Mouse (Mus musculus): ENCODE measurements at regions not wholly inside any gene's neighbourhood (a gene's known extent, or its start where the extent isn't known, plus 50 kb on each side); places are given as distances from the start of the nearest gene placed in this dataset.

DNA sequence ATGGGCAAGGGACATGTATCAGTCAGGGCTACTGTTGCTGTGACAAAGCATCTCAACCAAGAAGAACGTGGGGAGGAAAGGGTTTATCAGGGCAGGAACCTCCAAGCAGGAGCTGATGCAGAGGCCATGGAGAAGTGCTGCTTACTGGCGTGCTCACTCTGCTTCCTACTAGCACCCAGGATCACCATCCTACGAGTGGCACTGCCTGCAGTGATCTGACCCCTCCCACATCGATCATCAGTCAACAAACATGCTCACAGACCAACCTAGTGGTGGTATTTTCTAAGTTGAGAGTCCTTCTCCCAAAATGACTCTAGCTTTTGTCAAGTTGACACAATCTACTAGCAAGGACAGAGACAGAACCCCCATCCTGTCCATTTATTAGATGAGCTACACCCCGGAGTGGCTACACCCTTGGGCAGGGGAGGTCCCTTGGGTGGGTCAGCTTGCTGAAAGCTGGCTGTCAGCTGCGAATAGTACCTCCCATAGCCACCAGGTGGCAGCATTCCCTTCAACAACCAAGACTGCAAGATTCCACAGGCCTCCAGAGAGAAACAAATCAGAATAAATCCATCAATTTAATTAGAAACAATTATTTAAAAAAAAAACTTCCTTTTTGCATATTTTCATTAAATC, 99.9 kb upstream of the Ralgapa2 start:
- no peaks in the 10 kb centered on the region for H3K36me3 ChIP-seq (ENCODE audit: insufficient read depth, low read length)
- H3K4me1 ChIP-seq (replicated peaks; ENCODE audit: low read depth, low read length), result peaks cover 9% of the 10 kb centered on the region
- H3K9me3 ChIP-seq (ENCODE audit: low read length), result 0 out of 2 replicates have a peak, but pooled peaks cover 4% of the 10 kb centered on the region
- no peak overlapping the region for H3K4me3 ChIP-seq (replicated peaks; ENCODE audit: low read length)
- TF ChIP-seq POU5F1 (IDR thresholded peaks at IDR 0.05; ENCODE audit: borderline replicate concordance, low read length) (no peak), CTCF (conservative IDR thresholded peaks at IDR 0.05; ENCODE audit: low read length) (peak; percentile 94)
- no peaks in the 10 kb centered on the region for H3K27me3 ChIP-seq (ENCODE audit: insufficient read depth, low read length)

DNA sequence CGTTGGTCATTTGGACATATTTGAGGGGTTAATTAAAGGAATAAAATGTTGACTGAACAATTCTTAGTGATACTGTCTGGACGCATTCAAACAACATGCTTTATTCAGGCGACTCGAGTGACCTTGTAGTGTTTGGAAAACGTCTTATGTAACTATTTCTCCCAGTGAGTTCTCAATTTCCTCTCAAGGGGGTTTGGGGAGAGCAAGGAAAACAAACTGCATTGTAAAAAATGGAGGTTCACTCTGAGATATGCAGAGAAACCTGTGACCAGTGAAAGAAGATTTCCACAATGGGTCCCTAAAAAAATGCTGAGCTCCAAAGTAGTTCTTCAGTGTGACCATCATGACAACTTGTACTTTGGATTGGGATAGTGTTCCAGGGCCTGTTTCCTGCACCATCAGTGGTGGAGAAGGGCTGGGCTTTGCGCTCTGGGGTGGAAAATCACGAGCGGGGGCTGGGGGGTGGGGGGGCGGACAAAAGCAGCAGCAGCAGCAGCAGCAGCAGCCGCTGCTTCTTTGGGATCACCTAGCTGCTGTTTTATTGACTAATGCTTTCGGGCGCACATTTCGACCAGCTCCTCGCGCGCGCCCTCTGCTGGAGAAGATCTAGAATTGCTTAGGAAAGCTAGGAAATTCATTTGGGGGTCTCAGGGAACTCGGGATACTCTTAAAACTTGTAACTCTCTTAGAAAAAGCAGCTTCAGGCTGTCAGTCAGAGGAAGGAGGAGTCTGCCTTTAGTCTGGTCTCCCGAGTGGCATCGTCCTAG, 100.6 kb upstream of the Ralgapa2 start:
- Histone ChIP-seq H3K4me1 (replicated peaks; ENCODE audit: low read depth, low read length) (peaks cover 9% of the 10 kb centered on the region), H3K9me3 (ENCODE audit: low read length) (0 out of 2 replicates have a peak, but pooled peaks cover 4% of the 10 kb centered on the region), H3K36me3 (ENCODE audit: insufficient read depth, low read length) (no peaks in the 10 kb centered on the region), H3K27me3 (ENCODE audit: insufficient read depth, low read length) (no peaks in the 10 kb centered on the region), H3K4me3 (replicated peaks; ENCODE audit: low read length) (peak overlapping the region; percentile 32; the same call in 1 of the 2 replicates)
- TF ChIP-seq NANOG (IDR thresholded peaks at IDR 0.05; ENCODE audit: borderline replicate concordance, low read length) (no peak), CTCF (conservative IDR thresholded peaks at IDR 0.05; ENCODE audit: low read length) (peak; percentile 74), POU5F1 (IDR thresholded peaks at IDR 0.05; ENCODE audit: borderline replicate concordance, low read length) (no peak)

DNA sequence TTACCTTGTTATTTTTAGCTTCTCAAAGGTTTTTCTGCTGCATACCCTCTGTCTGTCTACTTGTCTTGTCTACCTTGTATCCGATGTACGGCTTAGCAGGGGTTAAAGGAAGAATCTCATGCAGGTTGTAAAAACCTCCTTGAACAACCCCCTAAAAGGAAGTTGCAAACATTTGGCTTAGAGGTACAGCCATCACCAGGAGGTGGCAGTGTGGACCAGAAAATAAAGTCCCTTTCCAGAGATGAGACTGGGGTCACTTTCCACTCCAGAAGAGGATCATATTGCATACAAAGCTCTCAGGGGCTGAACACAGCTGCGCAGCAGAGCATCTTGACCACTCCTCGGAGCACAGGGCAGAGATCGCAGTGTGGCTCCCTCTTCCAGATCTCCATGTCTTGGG, 109.0 kb upstream of the Ralgapa2 start:
- Histone ChIP-seq H3K4me1 (replicated peaks; ENCODE audit: low read depth, low read length) (peaks cover 37% of the 10 kb centered on the region), H3K9me3 (ENCODE audit: low read length) (no peaks in the 10 kb centered on the region), H3K4me3 (replicated peaks; ENCODE audit: low read length) (no peak overlapping the region), H3K36me3 (ENCODE audit: insufficient read depth, low read length) (no peaks in the 10 kb centered on the region), H3K27me3 (ENCODE audit: insufficient read depth, low read length) (no peaks in the 10 kb centered on the region)
- TF ChIP-seq CTCF (conservative IDR thresholded peaks at IDR 0.05; ENCODE audit: low read length) (peak; percentile 55), POU5F1 (IDR thresholded peaks at IDR 0.05; ENCODE audit: borderline replicate concordance, low read length) (no peak), NANOG (IDR thresholded peaks at IDR 0.05; ENCODE audit: borderline replicate concordance, low read length) (no peak)

DNA sequence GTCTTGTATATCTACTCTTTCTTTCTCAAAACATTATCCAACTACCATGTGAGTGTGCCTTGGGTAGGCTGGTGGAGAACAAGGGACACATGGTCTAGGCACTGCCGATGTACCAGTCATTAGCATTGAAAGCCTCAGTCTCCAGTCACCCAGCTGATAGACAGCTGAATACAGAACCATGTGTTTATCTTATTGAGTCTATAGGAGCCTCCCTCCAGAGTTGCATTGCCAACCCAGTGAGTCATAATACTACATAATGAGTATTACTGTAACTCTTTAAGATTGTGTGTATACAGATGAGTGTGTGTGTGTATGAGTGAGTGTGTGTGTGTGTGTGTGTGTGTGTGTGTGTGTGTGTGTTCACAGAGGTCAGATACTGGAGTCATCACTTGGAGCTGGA, 110.9 kb upstream of the Ralgapa2 start:
- Histone ChIP-seq H3K27me3 (ENCODE audit: insufficient read depth, low read length) (no peaks in the 10 kb centered on the region), H3K4me3 (replicated peaks; ENCODE audit: low read length) (no peak overlapping the region), H3K36me3 (ENCODE audit: insufficient read depth, low read length) (no peaks in the 10 kb centered on the region), H3K9me3 (ENCODE audit: low read length) (no peaks in the 10 kb centered on the region), H3K4me1 (replicated peaks; ENCODE audit: low read depth, low read length) (peaks cover 55% of the 10 kb centered on the region)
- TF ChIP-seq POU5F1 (IDR thresholded peaks at IDR 0.05; ENCODE audit: borderline replicate concordance, low read length) (no peak), CTCF (conservative IDR thresholded peaks at IDR 0.05; ENCODE audit: low read length) (no peak), NANOG (IDR thresholded peaks at IDR 0.05; ENCODE audit: borderline replicate concordance, low read length) (no peak)

DNA sequence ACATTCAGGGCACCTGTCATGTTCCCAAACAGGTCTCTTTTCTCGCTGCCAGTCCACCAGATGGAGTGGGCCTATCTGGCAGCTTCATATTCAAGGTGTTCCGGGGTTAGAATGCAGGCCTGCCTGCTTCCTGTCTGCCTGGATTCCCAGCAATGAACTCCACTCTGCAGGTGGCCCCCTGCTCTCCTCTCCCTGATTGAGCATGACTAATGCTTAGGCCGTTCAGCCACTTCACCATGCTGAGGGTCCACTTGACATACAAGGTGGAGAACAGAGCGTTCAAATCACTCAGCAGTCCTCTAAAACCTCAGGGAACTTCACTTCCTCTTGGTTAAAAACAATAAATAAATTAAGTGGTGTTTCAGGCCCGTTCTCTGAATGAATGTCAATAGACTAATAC, 112.1 kb upstream of the Ralgapa2 start:
- Histone ChIP-seq H3K4me1 (replicated peaks; ENCODE audit: low read depth, low read length) (peaks cover 66% of the 10 kb centered on the region), H3K4me3 (replicated peaks; ENCODE audit: low read length) (no peak overlapping the region), H3K27me3 (ENCODE audit: insufficient read depth, low read length) (no peaks in the 10 kb centered on the region), H3K9me3 (ENCODE audit: low read length) (peaks cover 5% of the 10 kb centered on the region), H3K36me3 (ENCODE audit: insufficient read depth, low read length) (0 out of 2 replicates have a peak, but pooled peaks cover 5% of the 10 kb centered on the region)
- TF ChIP-seq POU5F1 (IDR thresholded peaks at IDR 0.05; ENCODE audit: borderline replicate concordance, low read length), result no peak
- no peak for TF ChIP-seq CTCF (conservative IDR thresholded peaks at IDR 0.05; ENCODE audit: low read length)
- TF ChIP-seq NANOG (IDR thresholded peaks at IDR 0.05; ENCODE audit: borderline replicate concordance, low read length), result no peak

DNA sequence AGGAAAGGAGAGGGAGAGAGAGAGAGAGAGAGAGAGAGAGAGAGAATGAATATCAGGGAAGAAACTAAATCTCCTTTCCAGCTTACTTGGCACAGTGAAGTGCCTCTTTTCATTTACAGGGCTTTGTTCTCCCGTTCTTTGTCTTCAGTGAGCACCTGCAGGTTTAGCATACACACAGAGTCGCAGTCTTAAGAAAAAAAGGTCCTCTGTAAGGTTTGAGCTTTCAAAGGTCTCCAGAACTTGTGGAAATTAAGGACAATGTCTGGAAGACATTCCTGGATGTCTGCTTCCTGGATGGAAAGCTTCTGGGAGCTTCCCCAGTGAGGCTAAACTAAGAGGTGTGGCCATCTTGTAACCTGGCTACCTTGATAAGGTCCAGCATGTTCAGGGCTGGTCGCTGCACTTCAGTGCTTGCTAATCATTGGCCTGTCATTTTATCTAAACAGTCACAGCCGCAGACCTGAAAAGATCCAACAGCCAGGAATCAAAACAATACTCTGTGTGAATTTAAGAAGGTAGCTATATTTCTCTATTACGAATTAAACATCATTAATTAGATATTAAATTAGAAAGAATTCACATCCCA, 113.1 kb upstream of the Ralgapa2 start:
- Histone ChIP-seq H3K27me3 (ENCODE audit: insufficient read depth, low read length) (no peaks in the 10 kb centered on the region), H3K4me3 (replicated peaks; ENCODE audit: low read length) (no peak overlapping the region), H3K9me3 (ENCODE audit: low read length) (peaks cover 12% of the 10 kb centered on the region), H3K4me1 (replicated peaks; ENCODE audit: low read depth, low read length) (peaks cover 70% of the 10 kb centered on the region), H3K36me3 (ENCODE audit: insufficient read depth, low read length) (0 out of 2 replicates have a peak, but pooled peaks cover 7% of the 10 kb centered on the region)
- TF ChIP-seq POU5F1 (IDR thresholded peaks at IDR 0.05; ENCODE audit: borderline replicate concordance, low read length), result no peak
- no peak for TF ChIP-seq CTCF (conservative IDR thresholded peaks at IDR 0.05; ENCODE audit: low read length)
- TF ChIP-seq NANOG (IDR thresholded peaks at IDR 0.05; ENCODE audit: borderline replicate concordance, low read length), result no peak

DNA sequence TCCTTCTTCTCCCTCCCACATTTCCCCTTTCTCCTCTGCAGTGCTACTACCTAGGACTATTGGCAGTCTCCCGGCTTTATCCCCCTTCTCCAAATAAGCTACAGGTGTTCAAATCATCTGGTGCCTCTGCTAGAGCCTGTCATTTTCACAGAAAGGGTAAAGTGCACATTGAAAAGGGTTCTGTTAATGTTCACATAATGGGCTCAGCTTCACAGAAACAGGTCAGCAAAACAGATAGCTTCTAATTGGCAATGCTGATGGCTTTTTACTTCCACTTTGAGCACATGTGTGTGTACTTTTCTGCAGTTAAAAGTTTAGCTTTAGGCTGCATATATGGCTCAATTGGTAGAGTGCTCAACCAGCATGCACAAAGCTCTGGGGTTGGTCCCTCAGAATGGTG, 114.4 kb upstream of the Ralgapa2 start:
- peaks cover 12% of the 10 kb centered on the region for H3K9me3 ChIP-seq (ENCODE audit: low read length)
- 0 out of 2 replicates have a peak, but pooled peaks cover 7% of the 10 kb centered on the region for H3K36me3 ChIP-seq (ENCODE audit: insufficient read depth, low read length)
- TF ChIP-seq CTCF (conservative IDR thresholded peaks at IDR 0.05; ENCODE audit: low read length) (no peak), NANOG (IDR thresholded peaks at IDR 0.05; ENCODE audit: borderline replicate concordance, low read length) (no peak), POU5F1 (IDR thresholded peaks at IDR 0.05; ENCODE audit: borderline replicate concordance, low read length) (no peak)
- no peak overlapping the region for H3K4me3 ChIP-seq (replicated peaks; ENCODE audit: low read length)
- peaks cover 75% of the 10 kb centered on the region for H3K4me1 ChIP-seq (replicated peaks; ENCODE audit: low read depth, low read length)
- H3K27me3 ChIP-seq (ENCODE audit: insufficient read depth, low read length), result no peaks in the 10 kb centered on the region

DNA sequence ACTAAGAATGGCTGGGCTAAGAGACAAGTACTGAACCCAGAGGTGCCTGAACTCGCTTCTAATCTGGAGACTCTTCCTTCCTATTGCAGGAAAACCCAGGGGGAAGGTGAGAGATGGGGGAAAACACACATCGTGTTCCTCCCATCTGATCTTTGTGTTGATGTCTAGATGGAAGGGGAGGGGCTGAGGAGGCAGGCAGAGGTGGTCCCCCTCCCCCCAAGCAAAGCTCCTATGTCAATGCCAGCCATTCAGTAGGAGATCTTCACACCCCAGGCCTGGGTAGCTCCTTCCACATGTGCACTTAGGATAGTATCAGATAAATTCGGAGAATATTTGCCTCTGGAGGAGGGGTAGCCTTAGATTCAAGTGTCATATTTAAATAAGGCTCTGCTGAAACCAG, 118.0 kb upstream of the Ralgapa2 start:
- Histone ChIP-seq H3K27me3 (ENCODE audit: insufficient read depth, low read length) (no peaks in the 10 kb centered on the region), H3K4me3 (replicated peaks; ENCODE audit: low read length) (peak overlapping the region; percentile 32; the same call in 1 of the 2 replicates), H3K9me3 (ENCODE audit: low read length) (peaks cover 23% of the 10 kb centered on the region), H3K4me1 (replicated peaks; ENCODE audit: low read depth, low read length) (peaks cover 74% of the 10 kb centered on the region), H3K36me3 (ENCODE audit: insufficient read depth, low read length) (0 out of 2 replicates have a peak, but pooled peaks cover 7% of the 10 kb centered on the region)
- TF ChIP-seq CTCF (conservative IDR thresholded peaks at IDR 0.05; ENCODE audit: low read length) (no peak), POU5F1 (IDR thresholded peaks at IDR 0.05; ENCODE audit: borderline replicate concordance, low read length) (no peak), NANOG (IDR thresholded peaks at IDR 0.05; ENCODE audit: borderline replicate concordance, low read length) (no peak)

Data from E14TG2a.4 (cell line).